Mouse (Mus musculus): ENCODE measurements around the gene Hist1h1a. TPM values are rescaled to one million over a fixed set of nuclear protein-coding genes. Genes with fewer than 3 reads are reported as not detected.

Hist1h1a gene
- total RNA-seq, 2 experiments from 2014 or later: 219 to 236 TPM

Small RNAs within 50 kb of the gene (microRNA-seq; reads per million reads assigned to microRNA genes)
- gene Gm44314: 0 to 0.20 reads per million in 2 experiments
- gene Gm44484: 0 reads per million in 2 experiments

Other genes with a start within 250 kb of the Hist1h1a start
- gene Hist1h4h, start 232.6 kb upstream of the Hist1h1a start, total RNA-seq (2021): 1,000 to 10,000 TPM; 1,227 to 1,327 TPM
- gene Hist1h2af, start 229.8 kb upstream of the Hist1h1a start, total RNA-seq (2021): 100 to 1,000 TPM; 480 to 499 TPM
- 100 to 1,000 TPM; 165 to 172 TPM for gene Hist1h3g, start 228.2 kb upstream of the Hist1h1a start, total RNA-seq (2021)
- gene Hist1h2bh, start 220.3 kb upstream of the Hist1h1a start, total RNA-seq (2021): 10 to 100 TPM; 23.5 to 23.8 TPM
- 100 to 1,000 TPM; 121 to 128 TPM for gene Hist1h3f, start 219.6 kb upstream of the Hist1h1a start, total RNA-seq (2021)
- 100 to 1,000 TPM; 802 to 855 TPM for gene Hist1h4f, start 212.0 kb upstream of the Hist1h1a start, total RNA-seq (2021)
- 10 to 100 TPM; 40.0 to 43.0 TPM for gene Hist1h1d, start 210.4 kb upstream of the Hist1h1a start, total RNA-seq (2021)
- gene Hist1h3e, start 201.3 kb upstream of the Hist1h1a start, total RNA-seq (2021): 100 to 1,000 TPM; 299 to 323 TPM
- 10 to 100 TPM; 77.0 to 85.3 TPM for gene Hist1h2ae, start 192.4 kb upstream of the Hist1h1a start, total RNA-seq (2021)
- gene Hist1h2bg, start 192.3 kb upstream of the Hist1h1a start, total RNA-seq (2021): 100 to 1,000 TPM; 624 to 645 TPM
- 100 to 1,000 TPM; 278 to 296 TPM for gene Hist1h2bf, start 189.5 kb upstream of the Hist1h1a start, total RNA-seq (2021)
- gene Hist1h2ad, start 189.3 kb upstream of the Hist1h1a start, total RNA-seq (2021): 10 to 100 TPM; 62.5 to 79.1 TPM
- 10 to 100 TPM; 52.4 to 58.7 TPM for gene Hist1h3d, start 187.9 kb upstream of the Hist1h1a start, total RNA-seq (2021)
- 100 to 1,000 TPM; 322 to 324 TPM for gene Hist1h4d, start 182.1 kb upstream of the Hist1h1a start, total RNA-seq (2021)
- gene Hist1h2be, start 142.5 kb upstream of the Hist1h1a start, total RNA-seq (2021): 10 to 100 TPM; 38.8 to 42.2 TPM
- 100 to 1,000 TPM; 269 to 306 TPM for gene Hist1h1e, start 141.1 kb upstream of the Hist1h1a start, total RNA-seq (2021)
- 10 to 100 TPM; 11.4 to 11.7 TPM for gene Hist1h2ac, start 79.7 kb upstream of the Hist1h1a start, total RNA-seq (2021)
- 10 to 100 TPM; 44.8 to 56.0 TPM for gene Hist1h2bc, start 79.5 kb upstream of the Hist1h1a start, total RNA-seq (2021)
- gene Hist1h1t, start 67.9 kb upstream of the Hist1h1a start, total RNA-seq (2021): 1 to 10 TPM; 1.6 to 1.8 TPM
- gene Hist1h4c, start 65.2 kb upstream of the Hist1h1a start, total RNA-seq (2021): 100 to 1,000 TPM; 167 to 175 TPM
- 10 to 100 TPM; 19.7 to 21.0 TPM for gene Hfe, start 52.8 kb upstream of the Hist1h1a start, total RNA-seq (2021)
- gene Hist1h1c, start 24.9 kb upstream of the Hist1h1a start, total RNA-seq (2021): 100 to 1,000 TPM; 472 to 511 TPM
- 100 to 1,000 TPM; 252 to 264 TPM for gene Hist1h3c, start 18.1 kb upstream of the Hist1h1a start, total RNA-seq (2021)
- 100 to 1,000 TPM; 281 to 294 TPM for gene Hist1h2bb, start 16.9 kb upstream of the Hist1h1a start, total RNA-seq (2021)
- 100 to 1,000 TPM; 424 to 425 TPM for gene Hist1h2ab, start 12.5 kb upstream of the Hist1h1a start, total RNA-seq (2021)
- 100 to 1,000 TPM; 568 to 625 TPM for gene Hist1h3b, start 11.4 kb upstream of the Hist1h1a start, total RNA-seq (2021)
- gene Hist1h4b, start 6.7 kb upstream of the Hist1h1a start, total RNA-seq (2021): 100 to 1,000 TPM; 312 to 320 TPM
- 100 to 1,000 TPM; 433 to 442 TPM for gene Hist1h4a, start 2.4 kb upstream of the Hist1h1a start, total RNA-seq (2021)
- gene Hist1h3a, start 1.3 kb upstream of the Hist1h1a start, total RNA-seq (2021): 100 to 1,000 TPM; 440 to 473 TPM
- not detected for gene Trim38, start 6.2 kb downstream of the Hist1h1a start, total RNA-seq (2021)
- gene Slc17a2, start 43.3 kb downstream of the Hist1h1a start, total RNA-seq (2021): not detected
- gene Slc17a3, start 75.8 kb downstream of the Hist1h1a start, total RNA-seq (2021): not detected
- gene Slc17a1, start 104.1 kb downstream of the Hist1h1a start, total RNA-seq (2021): not detected
- gene Slc17a4, start 151.3 kb downstream of the Hist1h1a start, total RNA-seq (2021): not detected
- gene Hist1h2ba, start 170.5 kb downstream of the Hist1h1a start, total RNA-seq (2021): not detected
- not detected for gene Hist1h2aa, start 170.8 kb downstream of the Hist1h1a start, total RNA-seq (2021)
- gene Scgn, start 227.5 kb downstream of the Hist1h1a start, total RNA-seq (2021): not detected

Measured in heart, postnatal 4 days (tissue).